Mouse (Mus musculus) neural tube, embryonic 13.5 days (tissue): ENCODE data around the gene Ifitm7. TPM values are rescaled to one million over a fixed set of nuclear protein-coding genes. Genes with fewer than 3 reads are reported as not detected.

Source experiments
- polyA plus RNA-seq: library from polyadenylated mRNA; unstranded; fragments of >200 nt; fragmentation: Nextera tagmentation; extraction: Ambion mirVana; gene quantifications from 2 replicates; pipeline ENCODE4 v1.2.1, GENCODE M21; 2015

Gene Ifitm7
- polyA plus RNA-seq, 1 experiment from 2014 or later: 0.98 TPM

Other genes with a start within 250 kb of the Ifitm7 start
- gene Rrn3, start 206.2 kb downstream of the Ifitm7 start, polyA plus RNA-seq: 127 TPM in 2 replicates
- 219 and 225 TPM in 2 replicates for gene Ntan1, start 168.0 kb downstream of the Ifitm7 start, polyA plus RNA-seq
- 66.0 and 78.6 TPM in 2 replicates for gene Pdxdc1, start 83.8 kb downstream of the Ifitm7 start, polyA plus RNA-seq
- 17.2 and 17.7 TPM in 2 replicates for gene Mpv17l, start 83.7 kb downstream of the Ifitm7 start, polyA plus RNA-seq
- gene 2900011O08Rik, start 284 bp downstream of the Ifitm7 start, polyA plus RNA-seq: 119 and 121 TPM in 2 replicates
- gene Nde1, start 176.4 kb upstream of the Ifitm7 start, polyA plus RNA-seq: 33.4 and 37.7 TPM in 2 replicates
- gene Marf1, start 176.5 kb upstream of the Ifitm7 start, polyA plus RNA-seq: 16.0 and 17.0 TPM in 2 replicates